Mouse (Mus musculus): ENCODE data around the gene Zfyve27. TPM values are rescaled to one million over a fixed set of nuclear protein-coding genes. Genes with fewer than 3 reads are reported as not detected.
A peak's percentile ranks its signal among the peaks of the same experiment; 100 is the strongest.

Gene Zfyve27
- polyA plus RNA-seq, 1 experiment from 2014 or later = 64.8 TPM

GRCm38 (mm10) chr19:42196378-42196777, 32.6 kb downstream of the Zfyve27 start:
- WGBS = 87% methylated on average over 4 of the region's 4 CpGs
- ATAC-seq (replicated peaks) = no peak
- H3K4me2 ChIP-seq (replicated peaks) = no peak overlapping the region

GRCm38 (mm10) chr19:42197066-42197465, 33.3 kb downstream of the Zfyve27 start:
- Histone ChIP-seq H3K27ac (replicated peaks) (no peak overlapping the region), H3K4me3 (no peak overlapping the region), H3K36me3 (peaks cover 3% of the 10 kb centered on the region; the same call in 1 of the 2 replicates), H3K4me1 (peaks cover 10% of the 10 kb centered on the region), H3K27me3 (peaks cover 42% of the 10 kb centered on the region), H3K4me2 (replicated peaks) (no peak overlapping the region), H3K9ac (replicated peaks) (no peak overlapping the region), H3K9me3 (no peaks in the 10 kb centered on the region)
- no peak for ATAC-seq (replicated peaks)
- WGBS = 70% methylated on average over 4 of the region's 4 CpGs

More at GRCm38 (mm10) chr19:42196378-42196777, 32.6 kb downstream of the Zfyve27 start:
- Histone ChIP-seq H3K4me1 (peaks cover 3% of the 10 kb centered on the region), H3K9me3 (no peaks in the 10 kb centered on the region), H3K27ac (replicated peaks) (no peak overlapping the region), H3K9ac (replicated peaks) (no peak overlapping the region), H3K36me3 (peaks cover 10% of the 10 kb centered on the region), H3K4me3 (no peak overlapping the region), H3K27me3 (peaks cover 35% of the 10 kb centered on the region)

- no peaks in the 10 kb centered on the region for H3K36me3 ChIP-seq
- H3K9me3 ChIP-seq = no peaks in the 10 kb centered on the region
- no peak for ATAC-seq (replicated peaks)
- peaks cover 51% of the 10 kb centered on the region for H3K27me3 ChIP-seq
- no peak overlapping the region for H3K4me3 ChIP-seq
- peaks cover 14% of the 10 kb centered on the region for H3K4me1 ChIP-seq
- H3K9ac ChIP-seq (replicated peaks) = no peak overlapping the region
- 49% methylated on average over 11 of the region's 11 CpGs for WGBS
- H3K4me2 ChIP-seq (replicated peaks) = no peak overlapping the region
- no peak overlapping the region for H3K27ac ChIP-seq (replicated peaks)
Observed at GRCm38 (mm10) chr19:42198026-42198425, 34.3 kb downstream of the Zfyve27 start.

- under 1% methylated on average over 57 of the region's 60 CpGs for WGBS
- H3K27me3 ChIP-seq = peaks cover 67% of the 10 kb centered on the region
- no peak within 1 kb of the TSS for H3K27ac ChIP-seq (replicated peaks)
- H3K9me3 ChIP-seq = no peaks in the 10 kb centered on the region
- H3K4me2 ChIP-seq (replicated peaks) = peak within 1 kb of the TSS; percentile 42
- H3K36me3 ChIP-seq = no peaks in the 10 kb centered on the region
- H3K9ac ChIP-seq (replicated peaks) = 0 out of 2 replicates have a peak within 1 kb of the TSS, but pooled peaks have one; percentile 7
- H3K4me3 ChIP-seq = peak within 1 kb of the TSS; percentile 31
- ATAC-seq (replicated peaks) = peak; percentile 36
- peaks cover 14% of the 10 kb centered on the region for H3K4me1 ChIP-seq
Observed at GRCm38 (mm10) chr19:42201696-42202381, 38.1 kb downstream of the Zfyve27 start, which contains the start of gene Sfrp5. Sfrp5 (minus strand) TSS chr19:42202252.

- H3K4me3 ChIP-seq = no peak overlapping the region
- WGBS = 37% methylated on average over 8 of the region's 8 CpGs
- H3K27me3 ChIP-seq = peaks cover 67% of the 10 kb centered on the region
- no peak overlapping the region for H3K27ac ChIP-seq (replicated peaks)
- H3K4me2 ChIP-seq (replicated peaks) = no peak overlapping the region
- no peak overlapping the region for H3K9ac ChIP-seq (replicated peaks)
- peaks cover 14% of the 10 kb centered on the region for H3K4me1 ChIP-seq
- H3K36me3 ChIP-seq = no peaks in the 10 kb centered on the region
- ATAC-seq (replicated peaks) = no peak
- H3K9me3 ChIP-seq = no peaks in the 10 kb centered on the region
Observed at GRCm38 (mm10) chr19:42202467-42202866, 38.7 kb downstream of the Zfyve27 start.

GRCm38 (mm10) chr19:42204306-42204705, 40.6 kb downstream of the Zfyve27 start:
- 89% methylated on average over 4 of the region's 4 CpGs for WGBS
- Histone ChIP-seq H3K9me3 (no peaks in the 10 kb centered on the region), H3K27ac (replicated peaks) (no peak overlapping the region), H3K4me2 (replicated peaks) (no peak overlapping the region), H3K27me3 (peaks cover 53% of the 10 kb centered on the region), H3K36me3 (no peaks in the 10 kb centered on the region), H3K4me3 (no peak overlapping the region), H3K9ac (replicated peaks) (no peak overlapping the region), H3K4me1 (peaks cover 14% of the 10 kb centered on the region)
- no peak for ATAC-seq (replicated peaks)

GRCm38 (mm10) chr19:42205201-42205600, 41.5 kb downstream of the Zfyve27 start:
- ATAC-seq (replicated peaks) = no peak
- Histone ChIP-seq H3K27me3 (peaks cover 44% of the 10 kb centered on the region), H3K9me3 (no peaks in the 10 kb centered on the region), H3K36me3 (no peaks in the 10 kb centered on the region), H3K4me2 (replicated peaks) (no peak overlapping the region), H3K9ac (replicated peaks) (no peak overlapping the region), H3K4me1 (peaks cover 14% of the 10 kb centered on the region), H3K27ac (replicated peaks) (no peak overlapping the region), H3K4me3 (no peak overlapping the region)
- 78% methylated on average over 8 of the region's 8 CpGs for WGBS

- no peak for ATAC-seq (replicated peaks)
Observed at GRCm38 (mm10) chr19:42209485-42209884, 45.7 kb downstream of the Zfyve27 start.

GRCm38 (mm10) chr19:42209976-42210375, 46.2 kb downstream of the Zfyve27 start:
- Histone ChIP-seq H3K27ac (replicated peaks) (no peak overlapping the region), H3K4me1 (no peaks in the 10 kb centered on the region), H3K9ac (replicated peaks) (no peak overlapping the region), H3K36me3 (no peaks in the 10 kb centered on the region), H3K27me3 (no peaks in the 10 kb centered on the region), H3K4me2 (replicated peaks) (no peak overlapping the region), H3K9me3 (no peaks in the 10 kb centered on the region), H3K4me3 (no peak overlapping the region)
- no peak for ATAC-seq (replicated peaks)
- 58% methylated on average over 6 of the region's 6 CpGs for WGBS

More at GRCm38 (mm10) chr19:42209485-42209884, 45.7 kb downstream of the Zfyve27 start:
- Histone ChIP-seq H3K36me3 (no peaks in the 10 kb centered on the region), H3K4me3 (no peak overlapping the region), H3K9ac (replicated peaks) (no peak overlapping the region), H3K27me3 (0 out of 2 replicates have a peak, but pooled peaks cover 3% of the 10 kb centered on the region), H3K4me1 (no peaks in the 10 kb centered on the region), H3K9me3 (no peaks in the 10 kb centered on the region), H3K27ac (replicated peaks) (no peak overlapping the region), H3K4me2 (replicated peaks) (no peak overlapping the region)
- WGBS = 53% methylated on average over 7 of the region's 7 CpGs

- Histone ChIP-seq H3K9me3 (no peaks in the 10 kb centered on the region), H3K4me1 (no peaks in the 10 kb centered on the region), H3K9ac (replicated peaks) (no peak overlapping the region), H3K4me3 (no peak overlapping the region), H3K4me2 (replicated peaks) (no peak overlapping the region), H3K36me3 (no peaks in the 10 kb centered on the region), H3K27me3 (no peaks in the 10 kb centered on the region), H3K27ac (replicated peaks) (no peak overlapping the region)
- ATAC-seq (replicated peaks) = no peak
- 67% methylated on average over 8 of the region's 8 CpGs for WGBS
Observed at GRCm38 (mm10) chr19:42211936-42212335, 48.2 kb downstream of the Zfyve27 start.

- H3K4me2 ChIP-seq (replicated peaks) = no peak overlapping the region
- 78% methylated on average over 2 of the region's 2 CpGs for WGBS
- H3K4me1 ChIP-seq = no peaks in the 10 kb centered on the region
- no peak overlapping the region for H3K4me3 ChIP-seq
- no peak for ATAC-seq (replicated peaks)
- no peak overlapping the region for H3K9ac ChIP-seq (replicated peaks)
- no peaks in the 10 kb centered on the region for H3K9me3 ChIP-seq
- no peaks in the 10 kb centered on the region for H3K27me3 ChIP-seq
- H3K36me3 ChIP-seq = no peaks in the 10 kb centered on the region
- H3K27ac ChIP-seq (replicated peaks) = no peak overlapping the region
Observed at GRCm38 (mm10) chr19:42214601-42215000, 50.9 kb downstream of the Zfyve27 start.

GRCm38 (mm10) chr19:42216699-42217373, 53.1 kb downstream of the Zfyve27 start:
- Histone ChIP-seq H3K27me3 (no peaks in the 10 kb centered on the region), H3K36me3 (no peaks in the 10 kb centered on the region), H3K9me3 (no peaks in the 10 kb centered on the region), H3K27ac (replicated peaks) (no peak overlapping the region), H3K9ac (replicated peaks) (no peak overlapping the region), H3K4me3 (no peak overlapping the region), H3K4me1 (no peaks in the 10 kb centered on the region), H3K4me2 (replicated peaks) (no peak overlapping the region)
- ATAC-seq (replicated peaks) = peak; percentile 53; the same call in 1 of the 2 replicates
- WGBS = 74% methylated on average over 7 of the region's 7 CpGs
